Mouse (Mus musculus): ENCODE measurements around the gene Plagl2.

The Plagl2 gene

DNA sequence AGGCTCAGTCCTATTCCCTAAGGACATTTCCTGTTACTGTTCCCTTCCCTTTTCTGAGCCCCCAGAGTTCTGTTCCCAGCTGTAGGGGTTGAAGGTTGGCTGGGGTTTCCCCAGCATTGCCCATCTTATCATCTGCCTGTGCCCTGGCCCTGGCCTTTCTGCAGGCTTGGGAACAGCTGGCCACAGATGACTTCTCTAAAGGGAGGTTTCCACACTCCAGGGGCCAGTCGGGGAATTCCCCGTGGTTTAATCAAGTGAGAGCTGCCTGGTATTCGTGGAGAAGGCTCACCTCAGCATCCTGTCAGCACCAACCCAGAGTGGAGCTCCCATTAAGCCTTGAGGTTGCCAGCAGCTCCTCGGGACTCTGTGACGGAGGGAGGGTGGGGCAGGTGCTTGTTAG lies 42.7 kb downstream of the Plagl2 start:
- DNase-seq (ENCODE audit: inconsistent age in 2 of 2, low spot score in 1 of 2): peak; percentile 47 to 64

DNA sequence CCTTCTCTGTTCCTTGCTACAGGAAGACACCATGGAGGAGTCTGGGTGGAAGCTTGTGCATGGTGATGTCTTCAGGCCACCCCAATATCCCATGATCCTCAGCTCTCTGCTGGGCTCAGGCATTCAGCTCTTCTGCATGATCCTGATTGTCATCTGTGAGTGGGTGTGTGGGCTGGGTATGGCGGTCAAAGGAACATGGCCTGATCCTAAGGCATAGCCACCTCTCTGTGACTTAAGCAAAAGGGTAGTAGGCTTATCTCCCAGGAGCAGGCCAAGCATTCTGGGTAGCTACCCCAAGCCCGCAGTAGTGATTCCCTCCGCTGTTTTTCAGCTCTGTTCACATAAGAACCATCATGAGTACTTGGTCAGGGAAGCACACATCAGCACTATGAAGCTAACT lies 47.0 kb downstream of the Plagl2 start:
- DNase-seq (ENCODE audit: inconsistent age in 2 of 2, low spot score in 1 of 2): no peak

DNA sequence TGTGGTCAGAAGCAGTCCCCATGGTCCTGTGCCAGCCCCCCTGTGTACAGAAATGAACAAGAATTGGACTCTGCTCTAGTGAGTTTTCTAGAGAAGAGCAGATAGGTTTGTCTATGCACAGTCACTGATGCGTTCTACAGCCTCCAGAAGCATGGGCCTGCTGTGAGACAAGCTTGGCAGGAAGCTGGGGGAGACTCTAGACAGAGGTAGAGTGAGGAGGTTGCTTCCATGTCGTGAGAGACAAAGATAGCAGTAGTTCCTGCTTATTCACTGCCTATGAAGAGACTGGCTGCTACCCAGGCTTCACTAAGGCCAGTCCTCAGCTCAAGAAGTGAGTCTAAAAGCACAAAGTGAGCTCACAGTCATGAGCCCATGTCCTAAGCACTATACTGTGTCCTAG lies 50.0 kb downstream of the Plagl2 start:
- DNase-seq (ENCODE audit: inconsistent age in 2 of 2, low spot score in 1 of 2): no peak

DNA sequence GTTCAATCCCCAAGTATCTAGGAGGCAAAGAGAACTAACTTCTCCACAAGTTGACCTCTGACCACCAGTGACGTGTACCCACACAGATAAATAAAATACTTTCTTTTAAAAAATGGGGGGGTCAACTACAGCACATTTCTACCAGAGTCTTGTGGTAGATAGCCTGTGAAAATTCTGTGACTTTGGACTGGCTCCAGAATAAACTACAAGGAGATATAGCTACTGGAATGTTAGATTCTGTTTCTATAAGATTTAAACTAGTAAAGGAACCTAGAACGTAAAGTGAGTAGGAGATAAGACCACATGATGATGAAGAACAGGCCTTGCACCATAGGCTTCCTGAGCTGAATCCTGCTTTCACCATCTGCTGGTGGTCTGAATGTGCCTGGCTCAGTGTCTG lies 53.4 kb downstream of the Plagl2 start:
- DNase-seq (ENCODE audit: inconsistent age in 2 of 2, low spot score in 1 of 2): no peak

DNA sequence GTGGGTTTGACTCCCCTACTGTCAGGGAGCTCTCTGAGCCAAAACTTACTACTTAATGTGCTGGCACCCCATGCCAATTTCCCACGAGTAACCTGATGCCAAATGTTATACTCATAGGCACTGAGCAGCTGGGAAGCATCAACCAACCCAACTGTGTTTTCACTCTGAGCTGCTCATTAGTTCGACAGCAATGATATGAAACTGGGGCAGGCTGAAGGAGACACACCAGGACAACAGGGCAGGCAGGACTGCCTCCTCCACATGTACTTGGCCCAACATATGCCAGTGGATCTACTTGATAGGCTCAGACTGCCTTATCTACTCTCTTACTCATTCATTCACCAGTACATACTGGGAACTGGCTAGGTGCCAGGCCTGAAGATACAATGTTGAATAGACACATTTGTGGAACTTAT lies 55.0 kb downstream of the Plagl2 start:
- DNase-seq (ENCODE audit: inconsistent age in 2 of 2, low spot score in 1 of 2): peak; percentile 54 to 57

DNA sequence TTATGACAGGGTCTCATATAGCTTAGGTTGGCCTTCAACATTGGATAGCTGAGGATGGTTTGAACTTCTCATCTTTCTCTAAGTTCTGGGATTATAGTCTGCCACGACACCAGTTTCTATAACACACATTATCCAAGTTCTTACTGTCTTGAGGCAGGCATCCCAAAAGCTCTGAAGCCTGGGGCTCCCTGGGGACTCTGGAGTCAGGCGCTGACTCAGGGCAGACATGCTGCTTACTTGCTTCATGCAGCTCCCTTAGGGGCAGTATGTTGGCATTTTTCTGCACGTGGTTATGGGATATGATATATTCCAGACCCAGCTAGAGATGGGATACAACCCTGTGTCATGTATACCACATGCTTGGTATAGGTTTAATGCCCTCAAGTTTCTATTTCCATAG lies 61.3 kb downstream of the Plagl2 start:
- no peak for DNase-seq (ENCODE audit: inconsistent age in 2 of 2, low spot score in 1 of 2)

DNA sequence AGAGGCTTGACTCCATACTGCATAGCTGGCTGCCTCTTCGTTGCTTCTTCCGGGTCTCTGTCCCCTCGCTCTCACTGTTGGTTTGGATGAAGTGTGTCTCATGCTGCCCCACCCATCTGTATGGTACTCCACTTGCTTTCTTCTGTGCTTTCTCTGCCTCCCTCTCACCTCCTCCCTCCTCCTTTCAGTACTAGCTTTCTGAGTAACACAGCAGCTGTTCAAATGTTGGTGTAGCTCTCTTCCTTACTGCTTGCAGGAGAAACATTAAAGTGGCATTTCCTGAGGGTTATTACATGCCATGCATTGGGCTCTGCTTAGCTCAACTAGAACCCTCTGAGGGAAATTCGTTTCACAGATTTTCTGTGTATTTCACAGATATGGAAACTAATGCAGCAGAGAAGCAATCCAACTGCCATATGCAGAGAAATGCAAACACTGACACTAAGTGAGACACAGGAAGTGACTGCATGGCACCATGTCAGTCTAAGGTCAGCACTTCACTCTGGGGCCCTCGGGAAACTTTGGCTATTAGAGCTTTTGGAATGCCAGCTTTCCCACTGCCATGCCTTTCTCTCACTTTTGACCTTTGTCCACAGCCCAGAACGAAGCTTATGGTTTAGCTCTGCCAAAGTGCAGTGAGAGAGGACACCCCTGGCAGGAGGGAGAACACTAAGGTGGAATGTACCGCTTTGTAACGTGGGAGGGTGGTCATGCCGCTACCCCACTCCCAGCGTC lies 61.9 kb downstream of the Plagl2 start:
- no peak for DNase-seq (ENCODE audit: inconsistent age in 2 of 2, low spot score in 1 of 2)

All from adrenal gland, adult (tissue).